Comparison of ENCODE assay signal across 8 mouse cellular contexts in the genomic region with DNA sequence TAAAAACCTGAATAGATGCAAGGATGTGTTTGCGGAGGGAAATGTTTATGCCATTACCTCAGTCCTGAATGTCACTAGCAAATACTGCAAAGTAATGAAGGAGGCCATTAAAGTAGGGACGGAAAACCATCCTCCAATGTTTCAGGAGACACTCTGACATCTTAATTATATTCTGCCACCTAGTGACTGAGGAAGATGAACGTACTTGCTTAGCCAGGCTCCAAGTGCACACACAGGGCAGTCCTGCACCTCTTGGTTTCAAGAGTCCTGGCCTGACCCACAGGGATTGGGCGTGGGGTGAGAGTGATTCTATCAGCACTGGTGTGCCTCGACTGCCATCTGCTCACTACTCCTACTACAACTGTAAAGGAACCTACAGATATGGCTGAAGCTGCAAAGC.
A peak's percentile ranks its signal among the peaks of the same experiment; 100 is the strongest.
DNase-seq lines count a peak whose midpoint lies in the region.

No protein-coding gene starts in this region.

- peak; percentile 7 to 66 for DNase-seq in frontal cortex, adult 2 months (ENCODE audit: extremely low spot score in 1 of 2, low spot score in 1 of 2)
- no peak for DNase-seq in frontal cortex, postnatal 10 days (ENCODE audit: low spot score in 2 of 2)
- peak; percentile 16 for DNase-seq in urinary bladder, postnatal 14 days (ENCODE audit: low spot score)
- DNase-seq in urinary bladder, postnatal 4 days (ENCODE audit: low spot score in 2 of 2) = no peak
- peak; percentile 29 to 50 for DNase-seq in heart, adult 9 months (ENCODE audit: low spot score in 2 of 2)
- DNase-seq in layer of hippocampus, adult 9-10 months (ENCODE audit: low spot score) = peak; percentile 55
- DNase-seq in retina, postnatal 1 day = peak; percentile 54
- DNase-seq in spleen, postnatal 10 days (ENCODE audit: low spot score in 2 of 2) = no peak

Comparison
In these comparisons a context has a peak if more than half of its experiments do, and no peak if none do; other contexts are left out.
1. DNase-seq: peak in frontal cortex, adult 2 months (2 of 2), urinary bladder, postnatal 14 days (single experiment), heart, adult 9 months (2 of 2), layer of hippocampus, adult 9-10 months (single experiment) and retina, postnatal 1 day (single experiment); none in frontal cortex, postnatal 10 days (0 of 2), urinary bladder, postnatal 4 days (0 of 2) and spleen, postnatal 10 days (0 of 2).